Mouse (Mus musculus) kidney, postnatal 36 days (tissue): ENCODE measurements at regions not wholly inside any gene's neighbourhood (a gene's known extent, or its start where the extent isn't known, plus 50 kb on each side); places are given as distances from the start of the nearest gene placed in this dataset.

Experiments
- DNase-seq, 2 experiments: peaks; one replicate each; pipeline ENCODE4 v3.0.0; 2021 to 2022; ENCODE audit warnings: mixed read lengths in 2 of 2

GRCm38 (mm10) chr9:94104669-94105068 is 433.2 kb downstream of the 1190002N15Rik start:
- no peak for DNase-seq

GRCm38 (mm10) chr9:94101958-94102357 is 435.9 kb downstream of the 1190002N15Rik start:
- no peak for DNase-seq

- no peak for DNase-seq
These were observed 443.1 kb downstream of the 1190002N15Rik start for GRCm38 (mm10) chr9:94094800-94095199.

- DNase-seq, result no peak
These were observed 446.1 kb downstream of the 1190002N15Rik start for GRCm38 (mm10) chr9:94091658-94092225.

- no peak for DNase-seq
These were observed 448.1 kb downstream of the 1190002N15Rik start for GRCm38 (mm10) chr9:94089759-94090158.

GRCm38 (mm10) chr9:94083629-94084411 is 454.1 kb downstream of the 1190002N15Rik start:
- no peak for DNase-seq

- DNase-seq, result no peak
These were observed 463.0 kb downstream of the 1190002N15Rik start for GRCm38 (mm10) chr9:94074904-94075303.

- no peak for DNase-seq
These were observed 470.8 kb downstream of the 1190002N15Rik start for GRCm38 (mm10) chr9:94067121-94067520.

- peak in 1 of 2 experiments; percentile 18 for DNase-seq
These were observed 484.7 kb downstream of the 1190002N15Rik start for GRCm38 (mm10) chr9:94053229-94053628.

GRCm38 (mm10) chr9:94047845-94048244 is 490.0 kb downstream of the 1190002N15Rik start:
- no peak for DNase-seq

GRCm38 (mm10) chr9:94045462-94046126 is 492.3 kb downstream of the 1190002N15Rik start:
- DNase-seq, result no peak

GRCm38 (mm10) chr9:94023761-94024160 is 514.1 kb downstream of the 1190002N15Rik start:
- no peak for DNase-seq

GRCm38 (mm10) chr9:94021293-94021903 is 516.5 kb downstream of the 1190002N15Rik start:
- no peak for DNase-seq

- no peak for DNase-seq
These were observed 521.0 kb downstream of the 1190002N15Rik start for GRCm38 (mm10) chr9:94016747-94017487.

GRCm38 (mm10) chr9:93992216-93992615 is 545.7 kb downstream of the 1190002N15Rik start:
- no peak for DNase-seq

- no peak for DNase-seq
These were observed 546.7 kb downstream of the 1190002N15Rik start for GRCm38 (mm10) chr9:93991141-93991540.

- DNase-seq, result no peak
These were observed 556.7 kb downstream of the 1190002N15Rik start for GRCm38 (mm10) chr9:93981136-93981535.

- DNase-seq, result no peak
These were observed 568.1 kb downstream of the 1190002N15Rik start for GRCm38 (mm10) chr9:93969691-93970284.

GRCm38 (mm10) chr9:93969118-93969517 is 568.8 kb downstream of the 1190002N15Rik start:
- DNase-seq, result no peak

GRCm38 (mm10) chr9:93955235-93956040 is 582.4 kb downstream of the 1190002N15Rik start:
- DNase-seq, result no peak

GRCm38 (mm10) chr9:93948671-93949070 is 589.2 kb downstream of the 1190002N15Rik start:
- DNase-seq, result no peak
